Mouse (Mus musculus) ES-Bruce4 (cell line): ENCODE data around the gene Gtf2e1. TPM values are rescaled to one million over a fixed set of nuclear protein-coding genes. Genes with fewer than 3 reads are reported as not detected.
A peak's percentile ranks its signal among the peaks of the same experiment; 100 is the strongest.

Source experiments
- H3K27ac ChIP-seq: 2 replicates; pipeline ENCODE4 v1.5.1; 2012; ENCODE audit warnings: low read length, inconsistent platforms; ENCODE audit not compliant: insufficient read depth
- H3K27me3 ChIP-seq: 2 replicates; pipeline ENCODE4 v1.6.1; 2012; ENCODE audit warnings: mild to moderate bottlenecking, low read length, inconsistent platforms; ENCODE audit not compliant: control insufficient read depth, poor library complexity, insufficient read depth, severe bottlenecking
- H3K36me3 ChIP-seq: 2 replicates; pipeline ENCODE4 v1.6.1; 2012; ENCODE audit warnings: inconsistent platforms, mild to moderate bottlenecking, low read length, moderate library complexity; ENCODE audit not compliant: control insufficient read depth, poor library complexity, insufficient read depth, severe bottlenecking
- H3K4me1 ChIP-seq: one replicate; pipeline ENCODE4 v1.8.1; 2011; ENCODE audit warnings: low read length; ENCODE audit not compliant: control insufficient read depth, insufficient read depth
- H3K4me3 ChIP-seq: 2 replicates; pipeline ENCODE4 v1.5.1; 2011; ENCODE audit warnings: low read depth, mild to moderate bottlenecking, low read length
- H3K9ac ChIP-seq: 2 replicates; pipeline ENCODE4 v1.6.1; 2012; ENCODE audit warnings: low read depth, mild to moderate bottlenecking, inconsistent platforms; ENCODE audit not compliant: poor library complexity, severe bottlenecking
- H3K9me3 ChIP-seq: replicated peaks from 2 replicates; pipeline ENCODE4 v1.6.1; 2012; ENCODE audit warnings: mild to moderate bottlenecking, low read length, inconsistent platforms; ENCODE audit not compliant: control insufficient read depth, poor library complexity, insufficient read depth, severe bottlenecking
- CTCF ChIP-seq: IDR thresholded peaks from one replicate; pipeline ENCODE4 v1.8.1; 2011; ENCODE audit warnings: low read depth, low read length
- EP300 ChIP-seq: IDR thresholded peaks from 2 replicates; pipeline ENCODE4 v1.6.1; 2011; ENCODE audit warnings: low read depth, low read length; ENCODE audit not compliant: insufficient read depth
- POLR2A ChIP-seq: IDR thresholded peaks from one replicate; pipeline ENCODE4 v1.8.1; 2011; ENCODE audit warnings: low read length; ENCODE audit not compliant: insufficient read depth
- polyA plus RNA-seq: library from polyadenylated mRNA; stranded (reverse); fragments of >200 nt; gene quantifications from 2 replicates; pipeline ENCODE4 v1.2.4, GENCODE M21; 2011; ENCODE audit warnings: low read depth; ENCODE audit not compliant: missing spikeins, insufficient read depth, insufficient read length

Gtf2e1 gene
- polyA plus RNA-seq, 1 experiment = 68.9 TPM

GRCm38 (mm10) chr16:37581901-37582300 is 42.3 kb upstream of the Gtf2e1 start:
- H3K36me3 ChIP-seq = no peaks in the 10 kb centered on the region
- no peak overlapping the region for H3K27ac ChIP-seq
- no peak overlapping the region for H3K4me3 ChIP-seq
- no peaks in the 10 kb centered on the region for H3K4me1 ChIP-seq
- 0 out of 2 replicates have a peak, but pooled peaks cover 2% of the 10 kb centered on the region for H3K9me3 ChIP-seq
- no peak overlapping the region for H3K9ac ChIP-seq
- TF ChIP-seq EP300 (no peak), CTCF (no peak), POLR2A (no peak)
- no peaks in the 10 kb centered on the region for H3K27me3 ChIP-seq

DNA sequence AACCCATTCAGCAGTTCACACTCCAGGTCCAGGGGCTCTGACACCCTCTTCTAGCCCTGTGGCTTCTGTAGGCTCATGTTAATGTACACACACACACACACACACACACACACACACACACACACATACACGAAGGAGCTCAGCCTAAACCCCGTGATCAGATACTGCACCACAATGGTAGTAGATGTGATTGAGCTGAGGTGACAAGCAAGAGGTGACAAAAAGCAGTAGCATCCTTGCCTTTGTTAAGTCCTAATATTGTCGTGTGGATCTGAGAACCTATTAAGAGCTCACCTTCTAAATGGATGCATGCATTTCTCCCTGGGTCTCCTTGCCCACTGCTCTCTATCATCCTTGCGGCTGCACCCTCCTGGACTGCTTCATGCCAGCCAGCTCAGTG is 41.1 kb upstream of the Gtf2e1 start:
- no peak overlapping the region for H3K4me3 ChIP-seq
- no peaks in the 10 kb centered on the region for H3K36me3 ChIP-seq
- no peak overlapping the region for H3K9ac ChIP-seq
- no peaks in the 10 kb centered on the region for H3K4me1 ChIP-seq
- H3K9me3 ChIP-seq = 0 out of 2 replicates have a peak, but pooled peaks cover 2% of the 10 kb centered on the region
- TF ChIP-seq CTCF (no peak), EP300 (no peak), POLR2A (no peak)
- H3K27ac ChIP-seq = no peak overlapping the region
- no peaks in the 10 kb centered on the region for H3K27me3 ChIP-seq

- Histone ChIP-seq H3K27ac (no peak within 1 kb of the TSS), H3K4me3 (no peak within 1 kb of the TSS), H3K36me3 (no peaks in the 10 kb centered on the region), H3K27me3 (no peaks in the 10 kb centered on the region), H3K9ac (no peak within 1 kb of the TSS), H3K4me1 (no peaks in the 10 kb centered on the region), H3K9me3 (0 out of 2 replicates have a peak, but pooled peaks cover 2% of the 10 kb centered on the region)
- TF ChIP-seq EP300 (no peak), POLR2A (no peak), CTCF (no peak)
These were observed 40.4 kb upstream of the Gtf2e1 start, which contains the start of gene Hgd for GRCm38 (mm10) chr16:37579994-37580393. TSS of gene Hgd (plus strand) at chr16:37580153.

GRCm38 (mm10) chr16:37579591-37579990 is 40.0 kb upstream of the Gtf2e1 start:
- no peaks in the 10 kb centered on the region for H3K27me3 ChIP-seq
- TF ChIP-seq CTCF = no peak
- no peak for TF ChIP-seq POLR2A
- no peak for TF ChIP-seq EP300
- H3K27ac ChIP-seq = no peak overlapping the region
- H3K4me3 ChIP-seq = no peak overlapping the region
- 0 out of 2 replicates have a peak, but pooled peaks cover 2% of the 10 kb centered on the region for H3K9me3 ChIP-seq
- H3K9ac ChIP-seq = no peak overlapping the region
- H3K4me1 ChIP-seq = no peaks in the 10 kb centered on the region
- H3K36me3 ChIP-seq = no peaks in the 10 kb centered on the region

GRCm38 (mm10) chr16:37575325-37575724 is 35.7 kb upstream of the Gtf2e1 start:
- no peak for TF ChIP-seq POLR2A
- H3K9ac ChIP-seq = no peak overlapping the region
- no peaks in the 10 kb centered on the region for H3K4me1 ChIP-seq
- H3K36me3 ChIP-seq = no peaks in the 10 kb centered on the region
- H3K4me3 ChIP-seq = no peak overlapping the region
- H3K9me3 ChIP-seq = no peaks in the 10 kb centered on the region; the same call in 1 of the 2 replicates
- H3K27ac ChIP-seq = no peak overlapping the region
- H3K27me3 ChIP-seq = no peaks in the 10 kb centered on the region

DNA sequence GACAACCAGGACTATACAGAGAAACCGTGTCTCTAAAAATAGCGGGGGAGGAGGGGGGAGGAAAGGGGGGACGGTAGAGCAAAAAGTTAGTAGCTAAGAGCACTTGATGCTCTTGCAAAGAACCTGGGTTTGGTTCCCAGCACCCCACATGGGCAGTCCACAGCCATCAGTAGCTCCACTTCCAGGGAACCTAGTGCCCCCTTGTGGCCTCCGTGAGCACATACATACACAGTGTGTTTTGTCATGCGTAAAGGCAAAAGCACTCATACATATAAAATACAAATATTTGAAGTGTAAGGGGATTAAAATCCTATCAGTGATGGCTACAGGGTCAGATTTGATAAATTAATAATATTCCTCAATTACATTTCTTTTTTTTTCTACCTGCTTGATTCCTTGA is 33.5 kb upstream of the Gtf2e1 start:
- H3K9me3 ChIP-seq = no peaks in the 10 kb centered on the region; the same call in 1 of the 2 replicates
- H3K27ac ChIP-seq = no peak overlapping the region
- no peak overlapping the region for H3K4me3 ChIP-seq
- H3K9ac ChIP-seq = no peak overlapping the region
- TF ChIP-seq EP300 (no peak), CTCF (peak; percentile 43)
- H3K36me3 ChIP-seq = no peaks in the 10 kb centered on the region
- H3K27me3 ChIP-seq = no peaks in the 10 kb centered on the region
- no peaks in the 10 kb centered on the region for H3K4me1 ChIP-seq
